Comparison of ENCODE assay signal across 8 mouse cellular contexts in genomic region chr15:99296213-99296612, GRCm38 (mm10). TPM values are rescaled to one million over a fixed set of nuclear protein-coding genes. Genes with fewer than 3 reads are reported as not detected.
DNase-seq lines count a peak whose midpoint lies in the region; ATAC-seq and TF ChIP-seq lines count a peak whose summit lies in the region.

No protein-coding gene starts in this region.

- no peak for DNase-seq in heart, adult 2 months
- DNase-seq in ES-E14 (ENCODE audit: low read depth, low spot score): no peak
- DNase-seq in forebrain, embryonic 14.5 days (ENCODE audit: low spot score): no peak
- DNase-seq in frontal cortex, adult 2 months (ENCODE audit: extremely low spot score in 1 of 2, low spot score in 1 of 2): no peak
- DNase-seq in layer of hippocampus, postnatal 25 days (ENCODE audit: extremely low spot score in 1 of 2, low spot score in 1 of 2): no peak
- DNase-seq in yolk sac, embryonic 10.5 days (ENCODE audit: low spot score): no peak

- intact Hi-C loops in heart, adult 2 months (cut with DNase I): no loop called here

- no peaks in the 10 kb centered on the region for H3K36me3 ChIP-seq in heart, embryonic 16.5 days (ENCODE audit: control insufficient read depth, insufficient read depth)
- H3K36me3 ChIP-seq in heart, adult 2 months (ENCODE audit: control insufficient read depth, insufficient read depth, low read length): no peaks in the 10 kb centered on the region
- H3K36me3 ChIP-seq in ES-E14 (ENCODE audit: control insufficient read depth, insufficient read depth, low read length, poor library complexity, severe bottlenecking): no peaks in the 10 kb centered on the region
- no peaks in the 10 kb centered on the region for H3K36me3 ChIP-seq in forebrain, embryonic 14.5 days (ENCODE audit: control insufficient read depth, insufficient read depth, low read length)
- H3K36me3 ChIP-seq in midbrain, embryonic 12.5 days: no peaks in the 10 kb centered on the region

- peak overlapping the region; percentile 82 for H3K4me2 ChIP-seq in heart, embryonic 16.5 days (ENCODE audit: low read depth, low read length)
- H3K4me2 ChIP-seq in forebrain, embryonic 14.5 days (ENCODE audit: low read length): peak overlapping the region; percentile 55
- H3K4me2 ChIP-seq in midbrain, embryonic 12.5 days (replicated peaks): peak overlapping the region; percentile 67

- 37% methylated on average over 5 of the region's 5 CpGs for WGBS in heart, embryonic 16.5 days
- WGBS in heart, adult 2 months: 44% methylated on average over 5 of the region's 5 CpGs
- WGBS in forebrain, embryonic 14.5 days: 38% methylated on average over 5 of the region's 5 CpGs
- 38% methylated on average over 5 of the region's 5 CpGs for WGBS in midbrain, embryonic 12.5 days

- peak overlapping the region; percentile 84 for H3K27ac ChIP-seq in heart, embryonic 16.5 days (ENCODE audit: low read length)
- H3K27ac ChIP-seq in heart, adult 2 months: no peak overlapping the region; the same call in 1 of the 2 replicates
- no peak overlapping the region; the same call in 1 of the 2 replicates for H3K27ac ChIP-seq in ES-E14 (ENCODE audit: insufficient read depth, low read depth, low read length, poor library complexity, severe bottlenecking)
- no peak overlapping the region; the same call in 1 of the 2 replicates for H3K27ac ChIP-seq in forebrain, embryonic 14.5 days (ENCODE audit: low read depth, low read length)
- peak overlapping the region; percentile 92; the same call in 1 of the 2 replicates for H3K27ac ChIP-seq in midbrain, embryonic 12.5 days (replicated peaks)

- peaks cover 14% of the 10 kb centered on the region for H3K4me1 ChIP-seq in heart, embryonic 16.5 days (ENCODE audit: control insufficient read depth, insufficient read depth, low read length)
- H3K4me1 ChIP-seq in heart, adult 2 months (ENCODE audit: control insufficient read depth, insufficient read depth, low read length): no peaks in the 10 kb centered on the region; the same call in none of the 2 replicates
- H3K4me1 ChIP-seq in ES-E14 (ENCODE audit: control insufficient read depth in 2 of 2, insufficient read depth in 2 of 2, low read length in 2 of 2, poor library complexity in 1 of 2): peaks cover 0 to 3% of the 10 kb centered on the region in 2 experiments; a peak in 2 of 4 replicates
- 0 out of 2 replicates have a peak, but pooled peaks cover 3% of the 10 kb centered on the region for H3K4me1 ChIP-seq in forebrain, embryonic 14.5 days (ENCODE audit: control insufficient read depth, insufficient read depth, low read length)
- H3K4me1 ChIP-seq in midbrain, embryonic 12.5 days: peaks cover 17% of the 10 kb centered on the region

- peak overlapping the region; percentile 51 for H3K9ac ChIP-seq in heart, embryonic 16.5 days (ENCODE audit: low read length)
- H3K9ac ChIP-seq in heart, adult 2 months (ENCODE audit: low read depth, low read length): no peak overlapping the region
- H3K9ac ChIP-seq in ES-E14 (ENCODE audit: insufficient read depth, low read depth, low read length, poor library complexity, severe bottlenecking): no peak overlapping the region
- H3K9ac ChIP-seq in forebrain, embryonic 14.5 days (ENCODE audit: low read length): peak overlapping the region; percentile 81
- peak overlapping the region; percentile 83; the same call in 1 of the 2 replicates for H3K9ac ChIP-seq in midbrain, embryonic 12.5 days (replicated peaks)

- no peaks in the 10 kb centered on the region for H3K9me3 ChIP-seq in heart, embryonic 16.5 days (replicated peaks; ENCODE audit: control insufficient read depth, low read length)
- no peaks in the 10 kb centered on the region for H3K9me3 ChIP-seq in ES-E14 (ENCODE audit: control insufficient read depth, insufficient read depth, low read depth, low read length)
- no peaks in the 10 kb centered on the region for H3K9me3 ChIP-seq in forebrain, embryonic 14.5 days (replicated peaks; ENCODE audit: control insufficient read depth, low read length)
- no peaks in the 10 kb centered on the region for H3K9me3 ChIP-seq in midbrain, embryonic 12.5 days

- no peak for TF ChIP-seq EP300 in heart, adult 2 months (IDR thresholded peaks at IDR 0.05; ENCODE audit: insufficient read depth, low read depth, low read length)

- no peak for TF ChIP-seq CTCF in heart, adult 2 months (IDR thresholded peaks at IDR 0.05)

- H3K79me2 ChIP-seq in heart, adult 2 months (replicated peaks; ENCODE audit: control insufficient read depth, insufficient read depth, low read length): no peaks in the 10 kb centered on the region

- ATAC-seq in heart, embryonic 16.5 days (replicated peaks; ENCODE audit: extremely low read depth, insufficient read depth, low FRiP score): no peak
- no peak for ATAC-seq in forebrain, embryonic 14.5 days
- no peak for ATAC-seq in midbrain, embryonic 12.5 days (ENCODE audit: low FRiP score, low read depth)

- peak overlapping the region; percentile 78 for H3K4me3 ChIP-seq in heart, embryonic 16.5 days (ENCODE audit: low read length)
- no peak overlapping the region for H3K4me3 ChIP-seq in heart, adult 2 months
- H3K4me3 ChIP-seq in ES-E14 (ENCODE audit: insufficient read depth in 1 of 2, low read depth in 1 of 2, low read length in 2 of 2, poor library complexity in 1 of 2, severe bottlenecking in 1 of 2): peak overlapping the region; percentile 97 to 98; a peak in 2 of 4 replicates
- H3K4me3 ChIP-seq in forebrain, embryonic 14.5 days (ENCODE audit: low read depth, low read length): peak overlapping the region; percentile 65
- peak overlapping the region; percentile 71 for H3K4me3 ChIP-seq in midbrain, embryonic 12.5 days

- in situ Hi-C loops in ES-E14 (cut with MboI; ENCODE audit: low sequenced_read_pairs in 2 of 2, unreplicated experiment in 2 of 2): no loop called here

- TF ChIP-seq POLR2A in heart, adult 2 months (IDR thresholded peaks at IDR 0.05; ENCODE audit: insufficient read depth, low read depth, low read length): no peak

- no peaks in the 10 kb centered on the region for H3K27me3 ChIP-seq in heart, embryonic 16.5 days (ENCODE audit: control insufficient read depth, insufficient read depth, low read length)
- no peaks in the 10 kb centered on the region for H3K27me3 ChIP-seq in heart, adult 2 months (ENCODE audit: control insufficient read depth, insufficient read depth, low read length)
- no peaks in the 10 kb centered on the region for H3K27me3 ChIP-seq in forebrain, embryonic 14.5 days (replicated peaks; ENCODE audit: control insufficient read depth, insufficient read depth, low read length)
- H3K27me3 ChIP-seq in midbrain, embryonic 12.5 days: no peaks in the 10 kb centered on the region

TF ChIP-seq in ES-E14, 5 proteins besides CTCF, POLR2A, EP300 and RAD21:
- TF ChIP-seq MAFK (IDR thresholded peaks at IDR 0.05; ENCODE audit: insufficient read depth, low read depth, low read length): no peak
- TF ChIP-seq HCFC1 (IDR thresholded peaks at IDR 0.05; ENCODE audit: borderline replicate concordance, insufficient read depth, low read length): no peak
- no peak for TF ChIP-seq ZNF384 (IDR thresholded peaks at IDR 0.05; ENCODE audit: low read depth, low read length)
- TF ChIP-seq ZC3H11A (IDR thresholded peaks at IDR 0.05; ENCODE audit: borderline replicate concordance, low read depth, low read length): no peak
- no peak for TF ChIP-seq CHD2 (IDR thresholded peaks at IDR 0.05; ENCODE audit: low read depth, low read length)

RNA-seq across cellular contexts. Expression of gene Fam186b, which starts 0.5 kb away (rescaled TPM):
- polyA plus RNA-seq in heart, embryonic 16.5 days (2015; fragmentation: Nextera tagmentation; extraction: Ambion mirVana): 0.13 and 0.16 TPM in 2 replicates
- total RNA-seq in heart, adult 2 months (2021): not detected
- polyA plus RNA-seq in heart, adult 2 months (2012; rRNA removed): 0.20 TPM in 1 of 2 replicates, not detected in the other
- 0.37 and 0.40 TPM in 2 replicates for total RNA-seq in ES-E14 (2012; rRNA removed)
- 0.11 and 0.52 TPM in 2 replicates for polyA plus RNA-seq in forebrain, embryonic 14.5 days (2014; fragmentation: Nextera tagmentation; extraction: Ambion mirVana)
- 0.22 and 0.26 TPM in 2 replicates for polyA plus RNA-seq in midbrain, embryonic 12.5 days (2016; fragmentation: Nextera tagmentation; extraction: Ambion mirVana)
- polyA plus RNA-seq in frontal cortex, adult 2 months (2012; rRNA removed): 1.5 and 1.7 TPM in 2 replicates
- 1 to 10 TPM; 1.2 to 1.3 TPM for total RNA-seq in layer of hippocampus, postnatal 25 days (2021)

RNA-seq across cellular contexts. Expression of gene Prpf40b, which starts 1.3 kb away (rescaled TPM):
- polyA plus RNA-seq in heart, embryonic 16.5 days (2015; fragmentation: Nextera tagmentation; extraction: Ambion mirVana): 36.0 and 46.6 TPM in 2 replicates
- total RNA-seq in heart, adult 2 months (2021): 10 to 100 TPM; 18.9 to 23.4 TPM
- polyA plus RNA-seq in heart, adult 2 months (2012; rRNA removed): 39.5 and 39.7 TPM in 2 replicates
- 42.4 and 86.2 TPM in 2 replicates for total RNA-seq in ES-E14 (2012; rRNA removed)
- polyA plus RNA-seq in forebrain, embryonic 14.5 days (2014; fragmentation: Nextera tagmentation; extraction: Ambion mirVana): 57.2 and 81.8 TPM in 2 replicates
- 75.9 and 78.1 TPM in 2 replicates for polyA plus RNA-seq in midbrain, embryonic 12.5 days (2016; fragmentation: Nextera tagmentation; extraction: Ambion mirVana)
- 163 and 182 TPM in 2 replicates for polyA plus RNA-seq in frontal cortex, adult 2 months (2012; rRNA removed)
- 100 to 1,000 TPM in 1 of 2 experiments, 10 to 100 TPM in 1; 81.5 to 116 TPM for total RNA-seq in layer of hippocampus, postnatal 25 days (2021)

RNA-seq across cellular contexts. Expression of gene Mcrs1, which starts 44.5 kb away (rescaled TPM):
- 155 and 163 TPM in 2 replicates for polyA plus RNA-seq in heart, embryonic 16.5 days (2015; fragmentation: Nextera tagmentation; extraction: Ambion mirVana)
- 10 to 100 TPM; 44.2 to 52.3 TPM for total RNA-seq in heart, adult 2 months (2021)
- polyA plus RNA-seq in heart, adult 2 months (2012; rRNA removed): 62.1 and 67.1 TPM in 2 replicates
- total RNA-seq in ES-E14 (2012; rRNA removed): 113 and 127 TPM in 2 replicates
- polyA plus RNA-seq in forebrain, embryonic 14.5 days (2014; fragmentation: Nextera tagmentation; extraction: Ambion mirVana): 241 and 247 TPM in 2 replicates
- 196 and 202 TPM in 2 replicates for polyA plus RNA-seq in midbrain, embryonic 12.5 days (2016; fragmentation: Nextera tagmentation; extraction: Ambion mirVana)
- 121 and 122 TPM in 2 replicates for polyA plus RNA-seq in frontal cortex, adult 2 months (2012; rRNA removed)
- 10 to 100 TPM; 68.5 to 71.8 TPM for total RNA-seq in layer of hippocampus, postnatal 25 days (2021)

Comparison
In these comparisons a context has a peak if more than half of its experiments do, and no peak if none do; other contexts are left out.
1. H3K27ac ChIP-seq: peak in heart, embryonic 16.5 days (single experiment) and midbrain, embryonic 12.5 days (single experiment); none in heart, adult 2 months (single experiment), ES-E14 (single experiment) and forebrain, embryonic 14.5 days (single experiment).
2. H3K9ac ChIP-seq: peak in heart, embryonic 16.5 days (single experiment), forebrain, embryonic 14.5 days (single experiment) and midbrain, embryonic 12.5 days (single experiment); none in heart, adult 2 months (single experiment) and ES-E14 (single experiment).
3. Peak in every context shown above with its lines, with median percentiles within 50 percentile points of each other: H3K4me2 ChIP-seq.